Mouse (Mus musculus) olfactory bulb, adult 2 months (tissue): Measurements from ENCODE around the gene Cacna1e.

ENCODE experiments used
- CTCF ChIP-seq: fragments of 200-500 bp; IDR thresholded peaks from 2 replicates; pipeline ENCODE4 v1.5.1; 2012; ENCODE audit warnings: low read depth, mild to moderate bottlenecking, low read length, moderate library complexity; ENCODE audit not compliant: insufficient read depth
- POLR2A ChIP-seq: fragments of 200-500 bp; IDR thresholded peaks from 2 replicates; pipeline ENCODE4 v1.6.1; 2012; ENCODE audit warnings: mild to moderate bottlenecking, low read depth, low read length, moderate library complexity; ENCODE audit not compliant: insufficient read depth

DNA sequence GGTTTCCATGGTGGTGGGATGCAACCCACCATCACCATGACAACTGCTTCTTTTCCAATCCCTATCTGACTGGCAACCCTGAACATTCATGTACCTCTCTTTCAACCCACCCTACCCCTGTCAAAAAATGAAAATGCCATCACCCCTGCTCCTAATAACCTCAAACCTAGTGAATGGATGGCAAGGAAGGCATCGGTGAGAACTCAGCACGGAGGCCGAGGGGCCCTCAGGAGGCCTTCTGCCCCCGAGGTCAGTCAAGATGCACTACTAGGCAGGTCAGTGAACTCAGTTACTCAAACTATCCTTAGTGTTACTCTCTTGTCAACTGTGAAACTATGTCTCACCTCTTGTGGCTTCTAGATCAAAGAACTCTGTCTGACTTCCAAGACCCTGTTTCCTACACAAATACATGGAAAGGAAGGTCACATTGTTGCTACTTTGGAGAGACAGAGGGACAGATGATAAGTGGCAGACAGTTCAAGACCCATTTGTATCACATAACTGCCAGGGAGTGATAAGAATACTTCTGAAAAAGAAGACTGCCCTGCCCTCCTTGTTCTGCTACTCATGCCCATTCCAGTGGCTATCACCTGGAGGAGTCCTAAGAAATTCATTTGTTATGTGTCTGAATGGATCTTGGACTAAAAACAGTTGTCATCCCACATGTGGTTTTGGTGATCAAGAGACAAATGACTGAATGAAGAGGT, 176.6 kb downstream of the Cacna1e start:
- no peak for TF ChIP-seq CTCF
- no peak for TF ChIP-seq POLR2A
